Mouse (Mus musculus) retina, postnatal 7 days (tissue): ENCODE results near the gene Myoz1.
"Not testable (repeated sequence)": the region's sequence is repeated elsewhere in the genome, so short reads cannot be mapped to it uniquely, and the experiment has no call there.

ENCODE experiments used
- DNase-seq: peaks from one replicate; pipeline ENCODE4 v3.0.0-alpha.2; 2012; ENCODE audit warnings: low read depth, low spot score

Gene Myoz1

DNA sequence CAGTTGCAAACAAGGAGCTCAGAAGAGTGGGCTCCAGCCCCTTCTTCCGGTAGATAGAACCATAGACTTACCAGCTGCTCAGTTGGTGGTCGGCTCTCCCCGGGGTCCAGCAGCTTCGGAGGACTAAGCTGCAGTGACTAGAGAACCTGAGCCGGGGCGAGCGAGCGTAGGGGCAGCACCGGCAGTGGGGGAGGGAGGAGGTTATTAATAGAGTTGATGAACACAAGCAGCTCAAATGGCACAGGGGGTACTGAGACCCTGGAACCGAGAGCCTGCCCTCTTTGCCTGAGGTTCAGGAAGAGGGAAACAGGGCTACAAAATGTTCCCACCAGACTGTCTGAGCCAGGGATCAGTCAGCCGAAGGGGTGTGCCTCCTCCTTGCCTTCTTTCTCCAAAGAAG, at the start of gene Myoz1:
Gene Myoz1 (minus strand): TSS at position 180 of the 400 bp plus-strand sequence.
- no peak for DNase-seq

DNA sequence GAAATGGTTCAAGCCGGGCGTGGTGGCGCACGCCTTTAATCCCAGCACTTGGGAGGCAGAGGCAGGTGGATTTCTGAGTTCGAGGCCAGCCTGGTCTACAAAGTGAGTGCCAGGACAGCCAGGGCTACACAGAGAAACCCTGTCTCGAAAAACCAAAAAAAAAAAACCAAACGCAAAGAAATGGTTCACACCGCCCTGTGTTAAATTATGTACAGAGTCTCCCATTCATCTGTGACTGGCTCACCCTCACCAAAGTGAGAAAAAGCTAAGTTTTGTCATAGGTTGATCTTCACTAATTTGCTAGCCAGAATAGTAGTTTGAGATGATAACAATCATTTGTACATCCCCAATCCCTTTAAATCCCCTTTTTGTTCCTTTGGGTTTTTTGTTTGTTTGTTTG, 47.1 kb upstream of the Myoz1 start:
- not testable (repeated sequence) for DNase-seq

DNA sequence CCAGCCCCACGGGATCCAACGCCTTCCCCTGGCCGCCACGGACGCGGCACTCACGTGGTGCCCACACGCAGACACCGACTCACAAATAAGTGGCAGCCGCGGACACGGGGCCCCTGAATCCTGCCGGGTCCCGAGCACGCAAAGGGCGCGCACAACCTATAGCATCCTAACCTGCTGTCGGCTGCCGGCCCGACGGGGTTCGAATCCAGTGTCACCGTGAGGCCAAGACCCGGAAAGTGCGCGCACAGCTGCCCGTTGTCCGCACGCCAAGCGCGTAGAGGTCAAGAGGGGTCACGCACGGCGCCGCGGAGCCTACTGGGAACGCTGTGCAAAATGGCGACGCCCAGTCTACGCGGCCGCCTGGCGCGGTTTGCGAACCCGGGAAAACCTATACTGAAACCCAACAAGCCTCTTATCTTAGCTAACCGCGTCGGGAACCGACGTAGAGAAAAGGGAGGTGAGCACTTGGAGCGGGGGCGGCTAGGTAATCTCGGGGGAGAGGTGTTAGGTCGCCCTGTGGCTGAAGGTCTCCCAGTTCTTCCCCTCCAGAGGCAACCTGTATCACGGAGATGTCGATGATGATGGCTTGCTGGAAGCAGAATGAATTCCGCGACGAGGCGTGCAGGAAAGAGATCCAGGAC, 46.5 kb upstream of the Myoz1 start, which contains the start of gene Chchd1:
Gene Chchd1 (plus strand): TSS at position 266 of the 641 bp plus-strand sequence.
- DNase-seq, result peak; percentile 82

- DNase-seq, result no peak
These were observed 45.9 kb upstream of the Myoz1 start for GRCm38 (mm10) chr14:20702096-20702740.

GRCm38 (mm10) chr14:20701554-20701953, 45.2 kb upstream of the Myoz1 start:
- no peak for DNase-seq

DNA sequence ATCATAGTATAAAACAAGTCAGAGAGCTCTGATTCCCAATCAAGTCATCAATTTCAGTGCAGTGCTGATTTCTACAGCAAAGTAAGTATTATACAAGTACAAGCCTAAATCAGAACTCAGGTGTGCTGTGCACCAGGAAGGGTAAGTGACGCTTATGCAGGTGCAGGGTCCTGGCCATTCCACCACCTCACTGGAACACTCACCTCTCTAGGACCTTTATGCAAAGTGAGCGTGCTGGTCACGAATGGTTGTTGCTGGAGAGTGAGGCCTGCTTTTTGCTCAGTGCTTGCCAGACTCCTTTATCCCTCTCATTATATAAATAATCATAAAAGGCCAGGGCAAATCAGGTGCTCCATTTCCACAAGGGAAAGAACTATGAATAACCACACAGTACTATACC, 44.0 kb upstream of the Myoz1 start:
- no peak for DNase-seq

DNA sequence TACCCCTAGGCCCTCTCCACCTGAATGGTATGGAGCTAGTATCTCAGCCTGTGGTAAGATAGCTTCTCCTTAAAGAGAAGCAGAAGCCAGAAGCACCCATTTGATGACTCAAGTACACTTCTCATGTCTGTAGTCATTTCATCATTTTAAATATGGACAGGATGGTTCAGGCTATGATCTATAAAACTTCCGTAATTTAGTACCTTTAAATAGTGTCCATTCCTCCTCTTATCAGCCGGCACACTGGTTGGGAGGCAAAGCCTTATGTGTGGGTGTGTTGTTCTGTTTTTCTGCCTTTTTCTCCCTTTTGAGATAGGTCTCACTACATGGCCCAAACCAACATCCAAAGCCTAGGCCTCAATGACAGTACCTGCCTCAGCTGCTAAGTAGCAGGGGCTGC, 42.2 kb upstream of the Myoz1 start:
- no peak for DNase-seq

DNA sequence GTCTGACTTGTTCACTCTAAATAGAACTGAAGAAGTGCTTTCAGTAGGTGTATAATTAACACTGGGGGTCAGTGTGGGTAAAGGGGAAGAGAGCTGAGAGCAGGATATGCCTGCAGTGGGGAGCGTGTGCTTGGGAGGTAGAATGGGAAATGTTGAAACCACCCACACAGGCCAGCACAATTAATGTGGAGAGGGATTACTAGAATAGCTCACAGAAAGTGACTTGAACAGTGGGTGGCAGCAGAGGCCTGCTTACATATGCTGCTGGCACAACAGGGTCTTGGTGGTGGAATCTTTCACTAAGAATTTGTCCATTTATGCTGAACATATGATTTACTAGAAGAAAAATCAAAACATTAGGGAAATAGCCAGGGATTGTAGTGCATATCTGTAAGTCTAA, 40.6 kb upstream of the Myoz1 start:
- no peak for DNase-seq

DNA sequence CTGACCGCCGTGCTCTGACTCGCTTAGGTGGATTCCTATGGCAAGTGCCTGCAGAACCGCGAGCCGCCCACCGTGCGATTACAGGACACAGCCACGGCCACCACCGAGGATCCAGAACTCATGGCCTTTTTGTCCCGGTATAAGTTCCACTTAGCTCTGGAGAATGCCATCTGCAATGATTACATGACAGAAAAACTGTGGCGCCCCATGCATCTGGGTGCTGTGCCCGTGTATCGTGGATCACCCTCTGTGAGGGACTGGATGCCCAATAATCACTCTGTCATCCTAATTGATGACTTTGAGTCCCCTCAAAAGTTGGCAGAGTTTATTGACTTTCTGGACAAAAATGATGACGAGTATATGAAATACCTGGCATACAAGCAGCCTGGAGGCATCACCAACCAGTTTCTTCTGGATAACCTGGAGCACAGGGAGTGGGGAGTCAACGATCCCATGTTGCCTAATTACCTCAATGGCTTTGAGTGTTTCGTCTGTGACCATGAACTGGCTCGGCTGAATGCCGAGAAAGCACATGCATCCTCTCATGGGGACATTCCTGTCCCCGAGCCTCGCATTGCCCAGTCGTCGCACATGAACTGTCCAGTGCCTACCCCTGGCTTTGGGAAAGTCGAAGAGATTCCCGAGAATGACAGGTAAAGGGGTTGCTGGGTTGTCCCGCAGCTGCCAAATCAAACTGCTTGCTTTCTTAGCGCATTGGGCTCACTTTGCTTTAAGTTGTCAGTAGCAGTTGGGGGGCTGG, 39.6 kb upstream of the Myoz1 start:
- no peak for DNase-seq

GRCm38 (mm10) chr14:20694884-20695760, 38.8 kb upstream of the Myoz1 start, which contains the start of gene Fut11:
Gene Fut11 (plus strand): TSS chr14:20694968.
- peak; percentile 69 for DNase-seq

- DNase-seq, result no peak
These were observed 38.0 kb upstream of the Myoz1 start for GRCm38 (mm10) chr14:20694185-20694883.

DNA sequence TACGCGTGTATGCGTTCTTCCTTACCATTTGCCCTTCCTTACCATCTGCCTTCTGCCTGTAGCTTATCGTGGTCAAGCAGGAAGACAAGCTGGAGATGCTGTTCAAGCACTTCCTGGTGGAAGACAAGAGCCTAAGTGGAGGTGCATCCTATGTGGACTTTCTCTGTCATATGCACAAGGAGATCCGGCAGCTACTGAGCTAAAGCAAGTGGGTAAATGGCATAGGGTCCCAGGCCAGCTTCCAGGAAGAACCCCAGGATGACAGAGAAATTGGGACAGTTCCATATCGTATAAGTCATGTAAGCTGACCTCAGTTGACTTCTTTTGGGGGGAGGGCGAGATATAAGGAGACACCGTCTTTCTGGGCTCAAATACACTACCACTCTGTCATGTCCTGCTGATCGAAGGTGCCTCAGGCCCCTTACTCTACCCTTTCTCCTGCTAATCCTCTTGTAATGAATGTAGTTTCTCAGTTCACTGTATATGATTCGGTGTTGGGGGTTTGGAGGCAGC, 37.3 kb upstream of the Myoz1 start:
- no peak for DNase-seq

GRCm38 (mm10) chr14:20691772-20692171, 35.4 kb upstream of the Myoz1 start:
- no peak for DNase-seq

DNA sequence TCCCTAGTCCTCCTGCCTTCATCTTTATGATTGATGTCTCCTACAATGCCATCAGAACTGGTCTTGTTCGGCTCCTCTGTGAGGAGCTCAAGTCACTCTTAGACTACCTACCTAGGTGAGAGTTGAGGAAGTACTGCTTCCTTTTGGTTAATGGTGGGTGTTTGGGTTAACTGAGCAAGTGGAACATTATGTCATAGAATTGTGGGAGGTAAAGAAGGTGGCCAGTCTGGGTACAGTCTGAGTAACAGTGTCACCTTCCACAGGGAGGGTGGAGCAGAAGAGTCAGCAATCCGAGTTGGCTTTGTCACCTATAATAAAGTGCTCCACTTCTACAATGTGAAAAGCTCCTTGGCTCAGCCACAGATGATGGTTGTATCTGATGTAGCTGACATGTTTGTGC, 32.7 kb upstream of the Myoz1 start:
- DNase-seq, result no peak

GRCm38 (mm10) chr14:20686576-20686975, 30.2 kb upstream of the Myoz1 start:
- DNase-seq, result no peak

DNA sequence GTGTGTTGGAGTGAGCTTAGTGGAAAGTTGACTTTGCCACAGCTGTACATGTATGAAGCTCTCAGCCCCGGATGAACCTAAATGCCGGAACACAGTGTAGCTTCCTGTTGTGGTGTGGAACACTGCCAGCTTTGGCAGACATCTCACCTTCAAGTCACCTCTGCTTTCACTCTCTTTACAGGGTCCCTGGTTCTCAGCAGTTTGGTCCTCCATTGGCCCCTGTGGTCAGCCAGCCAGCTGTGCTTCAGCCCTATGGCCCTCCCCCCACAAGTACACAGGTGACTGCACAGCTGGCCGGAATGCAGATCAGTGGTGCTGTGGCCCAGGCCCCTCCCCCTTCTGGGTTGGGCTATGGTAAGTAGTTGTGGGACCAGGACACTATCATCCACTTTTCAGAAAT, 26.2 kb upstream of the Myoz1 start:
- DNase-seq, result no peak

- DNase-seq, result no peak
These were observed 25.4 kb upstream of the Myoz1 start for GRCm38 (mm10) chr14:20681742-20682141.

GRCm38 (mm10) chr14:20677906-20678305, 21.6 kb upstream of the Myoz1 start:
- no peak for DNase-seq

DNA sequence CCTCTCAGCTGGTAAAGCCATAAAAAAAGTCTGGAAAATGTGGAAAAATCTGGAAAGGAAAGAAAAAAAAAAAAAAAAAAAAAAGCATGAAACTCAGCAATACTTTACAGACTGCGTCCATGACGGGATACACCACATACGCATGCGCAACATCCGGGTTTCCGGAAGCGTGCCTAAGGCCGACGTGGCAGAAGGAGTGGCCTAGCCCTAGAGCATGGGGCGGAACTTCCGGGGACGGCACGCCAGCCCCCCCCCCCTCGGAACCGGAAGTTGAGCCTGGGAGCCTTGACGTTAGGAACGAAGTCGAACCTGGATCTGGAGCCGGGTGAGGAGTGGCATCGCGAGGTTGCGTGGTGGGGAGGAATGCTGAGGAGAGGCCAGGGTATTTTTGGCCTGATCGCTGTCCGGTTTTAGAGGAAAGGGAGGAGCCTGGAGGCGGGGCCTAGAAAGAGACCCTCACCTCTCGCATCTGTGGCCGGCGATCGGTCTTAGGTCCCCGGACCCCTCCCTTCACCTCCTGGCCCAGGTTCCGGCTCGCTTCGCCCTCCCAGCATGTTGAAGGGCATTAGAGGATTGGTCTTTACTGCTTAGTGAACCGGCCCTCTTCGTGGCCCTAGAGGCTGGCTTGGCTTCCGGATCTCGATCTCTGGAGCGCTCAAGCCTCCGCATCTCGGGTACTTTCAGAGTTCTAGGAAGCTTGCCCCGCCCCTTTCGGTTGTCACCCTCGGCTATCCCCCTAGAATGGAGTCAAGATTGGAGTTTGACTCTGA, 17.9 kb upstream of the Myoz1 start, which contains the start of gene Sec24c:
Gene Sec24c (plus strand): TSS at position 245 of the 770 bp plus-strand sequence.
- peak; percentile 99 for DNase-seq

DNA sequence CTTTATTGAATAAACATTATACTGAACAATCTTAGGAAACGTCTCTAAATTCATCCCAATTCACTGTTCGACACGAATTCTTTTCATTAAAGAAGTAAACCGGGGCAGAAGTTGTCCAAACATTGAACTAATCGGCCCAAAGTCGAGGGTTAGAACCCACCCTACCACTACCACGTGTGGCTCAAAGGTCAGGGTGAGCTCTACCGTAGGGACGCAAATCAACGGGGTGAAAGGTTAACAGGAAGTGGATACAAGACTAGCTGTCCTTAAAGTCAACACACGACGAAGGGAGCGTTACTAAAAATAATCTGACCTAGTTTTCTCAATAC, 17.4 kb upstream of the Myoz1 start:
- no peak for DNase-seq
